Mouse (Mus musculus): ENCODE data around the gene Sapcd1. TPM values are rescaled to one million over a fixed set of nuclear protein-coding genes. Genes with fewer than 3 reads are reported as not detected.

Sapcd1 gene
- polyA plus RNA-seq (2014; fragmentation: Nextera tagmentation; extraction: Ambion mirVana), result 2.9 and 6.2 TPM in 2 replicates

- peak; percentile 82 for DNase-seq (ENCODE audit: low spot score)
- H3K36me3 ChIP-seq (ENCODE audit: control insufficient read depth, insufficient read depth, low read length), result no peaks in the 10 kb centered on the region
- peak within 1 kb of the TSS; percentile 45; the same call in 1 of the 2 replicates for H3K9ac ChIP-seq (ENCODE audit: low read length)
- H3K4me3 ChIP-seq (ENCODE audit: low read depth, low read length), result no peak within 1 kb of the TSS
- H3K27me3 ChIP-seq (replicated peaks; ENCODE audit: control insufficient read depth, insufficient read depth, low read length), result no peaks in the 10 kb centered on the region
- no peaks in the 10 kb centered on the region for H3K9me3 ChIP-seq (replicated peaks; ENCODE audit: control insufficient read depth, low read length)
- peak; percentile 93 for ATAC-seq
- H3K4me1 ChIP-seq (ENCODE audit: control insufficient read depth, insufficient read depth, low read length), result peaks cover 11% of the 10 kb centered on the region
- WGBS, result 28% methylated on average over 13 of the region's 13 CpGs
- H3K4me2 ChIP-seq (ENCODE audit: low read length), result peak within 1 kb of the TSS; percentile 16; the same call in 1 of the 2 replicates
- peak within 1 kb of the TSS; percentile 80 for H3K27ac ChIP-seq (ENCODE audit: low read depth, low read length)
Measured at GRCm38 (mm10) chr17:35027277-35028068, at the start of gene Sapcd1. Gene Sapcd1, minus strand, starts transcription at chr17:35028016.

GRCm38 (mm10) chr17:35077285-35077684, 49.5 kb upstream of the Sapcd1 start:
- Histone ChIP-seq H3K27me3 (replicated peaks; ENCODE audit: control insufficient read depth, insufficient read depth, low read length) (no peaks in the 10 kb centered on the region), H3K4me2 (ENCODE audit: low read length) (peak overlapping the region; percentile 35), H3K4me1 (ENCODE audit: control insufficient read depth, insufficient read depth, low read length) (peaks cover 11% of the 10 kb centered on the region; the same call in 1 of the 2 replicates), H3K27ac (ENCODE audit: low read depth, low read length) (0 out of 2 replicates have a peak overlapping the region, but pooled peaks have one; percentile 52), H3K36me3 (ENCODE audit: control insufficient read depth, insufficient read depth, low read length) (no peaks in the 10 kb centered on the region), H3K9me3 (replicated peaks; ENCODE audit: control insufficient read depth, low read length) (no peaks in the 10 kb centered on the region), H3K4me3 (ENCODE audit: low read depth, low read length) (peak overlapping the region; percentile 4; the same call in 1 of the 2 replicates), H3K9ac (ENCODE audit: low read length) (peak overlapping the region; percentile 41; the same call in 1 of the 2 replicates)
- DNase-seq (ENCODE audit: low spot score) (no peak), ATAC-seq (peak; percentile 67)
- WGBS, result 38% methylated on average over 2 of the region's 2 CpGs

GRCm38 (mm10) chr17:35076507-35077176, 48.8 kb upstream of the Sapcd1 start, which contains the start of gene Ly6g6e:
Gene Ly6g6e, plus strand, starts transcription at chr17:35076902.
- no peaks in the 10 kb centered on the region for H3K9me3 ChIP-seq (replicated peaks; ENCODE audit: control insufficient read depth, low read length)
- peak within 1 kb of the TSS; percentile 35 for H3K4me2 ChIP-seq (ENCODE audit: low read length)
- no peaks in the 10 kb centered on the region for H3K36me3 ChIP-seq (ENCODE audit: control insufficient read depth, insufficient read depth, low read length)
- 30% methylated on average over 10 of the region's 10 CpGs for WGBS
- H3K9ac ChIP-seq (ENCODE audit: low read length), result peak within 1 kb of the TSS; percentile 41; the same call in 1 of the 2 replicates
- DNase-seq (ENCODE audit: low spot score) (peak; percentile 70), ATAC-seq (peak; percentile 84)
- H3K4me1 ChIP-seq (ENCODE audit: control insufficient read depth, insufficient read depth, low read length), result peaks cover 11% of the 10 kb centered on the region; the same call in 1 of the 2 replicates
- no peaks in the 10 kb centered on the region for H3K27me3 ChIP-seq (replicated peaks; ENCODE audit: control insufficient read depth, insufficient read depth, low read length)
- peak within 1 kb of the TSS; percentile 52; the same call in 1 of the 2 replicates for H3K27ac ChIP-seq (ENCODE audit: low read depth, low read length)
- H3K4me3 ChIP-seq (ENCODE audit: low read depth, low read length), result peak within 1 kb of the TSS; percentile 4; the same call in 1 of the 2 replicates

- Histone ChIP-seq H3K27me3 (replicated peaks; ENCODE audit: control insufficient read depth, insufficient read depth, low read length) (no peaks in the 10 kb centered on the region), H3K27ac (ENCODE audit: low read depth, low read length) (no peak overlapping the region), H3K4me1 (ENCODE audit: control insufficient read depth, insufficient read depth, low read length) (peaks cover 11% of the 10 kb centered on the region; the same call in 1 of the 2 replicates), H3K9me3 (replicated peaks; ENCODE audit: control insufficient read depth, low read length) (no peaks in the 10 kb centered on the region), H3K4me3 (ENCODE audit: low read depth, low read length) (no peak overlapping the region), H3K36me3 (ENCODE audit: control insufficient read depth, insufficient read depth, low read length) (no peaks in the 10 kb centered on the region), H3K9ac (ENCODE audit: low read length) (no peak overlapping the region), H3K4me2 (ENCODE audit: low read length) (no peak overlapping the region)
- DNase-seq (ENCODE audit: low spot score) (no peak), ATAC-seq (no peak)
- 60% methylated on average over 17 of the region's 17 CpGs for WGBS
Measured at GRCm38 (mm10) chr17:35074097-35074496, 46.3 kb upstream of the Sapcd1 start.

GRCm38 (mm10) chr17:35071454-35071853, 43.6 kb upstream of the Sapcd1 start:
- Histone ChIP-seq H3K27ac (ENCODE audit: low read depth, low read length) (no peak overlapping the region), H3K9me3 (replicated peaks; ENCODE audit: control insufficient read depth, low read length) (no peaks in the 10 kb centered on the region), H3K9ac (ENCODE audit: low read length) (no peak overlapping the region), H3K27me3 (replicated peaks; ENCODE audit: control insufficient read depth, insufficient read depth, low read length) (0 out of 2 replicates have a peak, but pooled peaks cover 7% of the 10 kb centered on the region), H3K4me3 (ENCODE audit: low read depth, low read length) (no peak overlapping the region), H3K4me1 (ENCODE audit: control insufficient read depth, insufficient read depth, low read length) (no peaks in the 10 kb centered on the region), H3K36me3 (ENCODE audit: control insufficient read depth, insufficient read depth, low read length) (no peaks in the 10 kb centered on the region), H3K4me2 (ENCODE audit: low read length) (no peak overlapping the region)
- ATAC-seq (no peak), DNase-seq (ENCODE audit: low spot score) (no peak)
- WGBS, result 86% methylated on average over 9 of the region's 9 CpGs

- Histone ChIP-seq H3K9ac (ENCODE audit: low read length) (no peak overlapping the region), H3K4me3 (ENCODE audit: low read depth, low read length) (no peak overlapping the region), H3K36me3 (ENCODE audit: control insufficient read depth, insufficient read depth, low read length) (no peaks in the 10 kb centered on the region), H3K27ac (ENCODE audit: low read depth, low read length) (no peak overlapping the region), H3K27me3 (replicated peaks; ENCODE audit: control insufficient read depth, insufficient read depth, low read length) (peaks cover 14% of the 10 kb centered on the region), H3K4me1 (ENCODE audit: control insufficient read depth, insufficient read depth, low read length) (no peaks in the 10 kb centered on the region), H3K4me2 (ENCODE audit: low read length) (no peak overlapping the region), H3K9me3 (replicated peaks; ENCODE audit: control insufficient read depth, low read length) (no peaks in the 10 kb centered on the region)
- DNase-seq (ENCODE audit: low spot score), result no peak
- 62% methylated on average over 6 of the region's 6 CpGs for WGBS
- no peak for ATAC-seq
Measured at GRCm38 (mm10) chr17:35070556-35071229, 42.9 kb upstream of the Sapcd1 start.

GRCm38 (mm10) chr17:35068213-35068914, 40.5 kb upstream of the Sapcd1 start:
- no peak for DNase-seq (ENCODE audit: low spot score)
- Histone ChIP-seq H3K36me3 (ENCODE audit: control insufficient read depth, insufficient read depth, low read length) (0 out of 2 replicates have a peak, but pooled peaks cover 1% of the 10 kb centered on the region), H3K9me3 (replicated peaks; ENCODE audit: control insufficient read depth, low read length) (no peaks in the 10 kb centered on the region), H3K4me2 (ENCODE audit: low read length) (no peak overlapping the region), H3K27me3 (replicated peaks; ENCODE audit: control insufficient read depth, insufficient read depth, low read length) (peaks cover 32% of the 10 kb centered on the region), H3K4me1 (ENCODE audit: control insufficient read depth, insufficient read depth, low read length) (peaks cover 7% of the 10 kb centered on the region), H3K27ac (ENCODE audit: low read depth, low read length) (no peak overlapping the region), H3K4me3 (ENCODE audit: low read depth, low read length) (no peak overlapping the region), H3K9ac (ENCODE audit: low read length) (no peak overlapping the region)
- no peak for ATAC-seq
- WGBS, result 87% methylated on average over 17 of the region's 17 CpGs

- Histone ChIP-seq H3K9ac (ENCODE audit: low read length) (peak within 1 kb of the TSS; percentile 37), H3K4me2 (ENCODE audit: low read length) (peak within 1 kb of the TSS; percentile 47), H3K27ac (ENCODE audit: low read depth, low read length) (no peak within 1 kb of the TSS), H3K27me3 (replicated peaks; ENCODE audit: control insufficient read depth, insufficient read depth, low read length) (peaks cover 32% of the 10 kb centered on the region), H3K4me3 (ENCODE audit: low read depth, low read length) (peak within 1 kb of the TSS; percentile 17), H3K36me3 (ENCODE audit: control insufficient read depth, insufficient read depth, low read length) (peaks cover 22% of the 10 kb centered on the region), H3K9me3 (replicated peaks; ENCODE audit: control insufficient read depth, low read length) (no peaks in the 10 kb centered on the region), H3K4me1 (ENCODE audit: control insufficient read depth, insufficient read depth, low read length) (peaks cover 7% of the 10 kb centered on the region)
- 45% methylated on average over 10 of the region's 10 CpGs for WGBS
- DNase-seq (ENCODE audit: low spot score), result no peak
- no peak for ATAC-seq
Measured at GRCm38 (mm10) chr17:35066084-35066483, 38.3 kb upstream of the Sapcd1 start, which contains the start of gene Mpig6b. Gene Mpig6b, minus strand, starts transcription at chr17:35066184.
